Mouse (Mus musculus): ENCODE measurements at regions not wholly inside any gene's neighbourhood (a gene's known extent, or its start where the extent isn't known, plus 50 kb on each side); places are given as distances from the start of the nearest gene placed in this dataset.

DNA sequence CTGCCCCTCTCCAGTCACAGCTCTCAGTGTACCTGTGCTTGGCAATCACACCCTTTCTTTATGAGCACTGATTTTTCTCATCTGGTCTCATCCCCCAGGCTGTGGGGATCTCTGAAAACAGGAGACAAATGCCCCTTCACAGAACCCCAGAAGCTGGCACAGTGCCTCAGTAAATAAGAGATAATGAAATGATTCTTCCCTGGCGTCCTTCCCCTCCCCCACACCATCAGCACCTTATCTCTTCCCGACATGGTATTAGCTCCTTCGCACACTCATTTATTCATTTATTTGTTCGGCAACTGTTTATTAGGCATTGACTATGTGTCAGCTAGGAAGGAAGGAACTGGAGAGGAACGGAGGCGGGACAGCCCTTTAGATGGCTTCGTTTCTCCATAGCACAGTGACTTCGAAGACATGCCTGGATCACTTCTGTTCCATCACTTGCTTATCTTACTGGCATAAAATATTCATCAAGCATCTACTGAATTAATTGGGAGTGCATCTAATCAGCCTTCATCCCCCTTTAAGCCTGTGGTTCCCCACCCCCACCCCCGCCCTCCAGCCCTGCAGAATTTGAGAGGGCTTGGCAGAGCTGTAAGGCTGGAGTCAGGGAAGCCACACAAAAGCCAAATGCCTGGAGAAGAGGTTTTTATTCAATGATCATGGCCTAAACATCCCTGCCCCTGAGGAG lies 51.6 kb upstream of the Tbc1d21 start:
- ATAC-seq (ENCODE audit: low FRiP score) (no peak), DNase-seq (ENCODE audit: low spot score) (peak; percentile 26)
- H3K4me3 ChIP-seq (ENCODE audit: low read depth, low read length) = no peak overlapping the region
- no peaks in the 10 kb centered on the region for H3K4me1 ChIP-seq (replicated peaks; ENCODE audit: control insufficient read depth, insufficient read depth, low read length)
- no peak overlapping the region for H3K27ac ChIP-seq (ENCODE audit: low read depth, low read length)
- no peak overlapping the region for H3K4me2 ChIP-seq (replicated peaks; ENCODE audit: low read depth, low read length)
- no peaks in the 10 kb centered on the region for H3K27me3 ChIP-seq (ENCODE audit: control insufficient read depth, insufficient read depth, low read length)
- 66% methylated on average over 9 of the region's 9 CpGs for WGBS
- no peaks in the 10 kb centered on the region for H3K9me3 ChIP-seq (ENCODE audit: control insufficient read depth, low read length)
- no peak overlapping the region for H3K9ac ChIP-seq (ENCODE audit: low read depth, low read length)
- no peaks in the 10 kb centered on the region for H3K36me3 ChIP-seq (ENCODE audit: control insufficient read depth, insufficient read depth, low read length)

- no peak for ATAC-seq (ENCODE audit: low FRiP score)
Measured at GRCm38 (mm10) chr9:58428795-58429194, 58.5 kb upstream of the Tbc1d21 start.

GRCm38 (mm10) chr9:58430772-58431171 lies 57.6 kb upstream of the Insyn1 start:
- Histone ChIP-seq H3K4me3 (ENCODE audit: low read depth, low read length) (no peak overlapping the region), H3K4me2 (replicated peaks; ENCODE audit: low read depth, low read length) (no peak overlapping the region), H3K9ac (ENCODE audit: low read depth, low read length) (no peak overlapping the region), H3K36me3 (ENCODE audit: control insufficient read depth, insufficient read depth, low read length) (no peaks in the 10 kb centered on the region), H3K27me3 (ENCODE audit: control insufficient read depth, insufficient read depth, low read length) (no peaks in the 10 kb centered on the region), H3K9me3 (ENCODE audit: control insufficient read depth, low read length) (no peaks in the 10 kb centered on the region), H3K27ac (ENCODE audit: low read depth, low read length) (no peak overlapping the region), H3K4me1 (replicated peaks; ENCODE audit: control insufficient read depth, insufficient read depth, low read length) (no peaks in the 10 kb centered on the region)
- WGBS = 96% methylated on average over 4 of the region's 4 CpGs
- no peak for ATAC-seq (ENCODE audit: low FRiP score)
- no peak for DNase-seq (ENCODE audit: low spot score)

More at GRCm38 (mm10) chr9:58428795-58429194, 58.5 kb upstream of the Tbc1d21 start:
- H3K4me2 ChIP-seq (replicated peaks; ENCODE audit: low read depth, low read length) = no peak overlapping the region
- H3K36me3 ChIP-seq (ENCODE audit: control insufficient read depth, insufficient read depth, low read length) = no peaks in the 10 kb centered on the region
- no peak overlapping the region for H3K4me3 ChIP-seq (ENCODE audit: low read depth, low read length)
- WGBS = 92% methylated on average over 7 of the region's 7 CpGs
- no peaks in the 10 kb centered on the region for H3K4me1 ChIP-seq (replicated peaks; ENCODE audit: control insufficient read depth, insufficient read depth, low read length)
- H3K27ac ChIP-seq (ENCODE audit: low read depth, low read length) = no peak overlapping the region
- H3K9ac ChIP-seq (ENCODE audit: low read depth, low read length) = no peak overlapping the region
- no peaks in the 10 kb centered on the region for H3K9me3 ChIP-seq (ENCODE audit: control insufficient read depth, low read length)
- DNase-seq (ENCODE audit: low spot score) = no peak
- no peaks in the 10 kb centered on the region for H3K27me3 ChIP-seq (ENCODE audit: control insufficient read depth, insufficient read depth, low read length)

GRCm38 (mm10) chr9:58432793-58433370 lies 55.5 kb upstream of the Insyn1 start:
- Histone ChIP-seq H3K4me1 (replicated peaks; ENCODE audit: control insufficient read depth, insufficient read depth, low read length) (no peaks in the 10 kb centered on the region), H3K4me3 (ENCODE audit: low read depth, low read length) (no peak overlapping the region), H3K27ac (ENCODE audit: low read depth, low read length) (no peak overlapping the region), H3K27me3 (ENCODE audit: control insufficient read depth, insufficient read depth, low read length) (no peaks in the 10 kb centered on the region), H3K36me3 (ENCODE audit: control insufficient read depth, insufficient read depth, low read length) (no peaks in the 10 kb centered on the region), H3K9ac (ENCODE audit: low read depth, low read length) (no peak overlapping the region), H3K9me3 (ENCODE audit: control insufficient read depth, low read length) (no peaks in the 10 kb centered on the region), H3K4me2 (replicated peaks; ENCODE audit: low read depth, low read length) (no peak overlapping the region)
- 75% methylated on average over 5 of the region's 5 CpGs for WGBS
- DNase-seq (ENCODE audit: low spot score) (no peak), ATAC-seq (ENCODE audit: low FRiP score) (no peak)

DNA sequence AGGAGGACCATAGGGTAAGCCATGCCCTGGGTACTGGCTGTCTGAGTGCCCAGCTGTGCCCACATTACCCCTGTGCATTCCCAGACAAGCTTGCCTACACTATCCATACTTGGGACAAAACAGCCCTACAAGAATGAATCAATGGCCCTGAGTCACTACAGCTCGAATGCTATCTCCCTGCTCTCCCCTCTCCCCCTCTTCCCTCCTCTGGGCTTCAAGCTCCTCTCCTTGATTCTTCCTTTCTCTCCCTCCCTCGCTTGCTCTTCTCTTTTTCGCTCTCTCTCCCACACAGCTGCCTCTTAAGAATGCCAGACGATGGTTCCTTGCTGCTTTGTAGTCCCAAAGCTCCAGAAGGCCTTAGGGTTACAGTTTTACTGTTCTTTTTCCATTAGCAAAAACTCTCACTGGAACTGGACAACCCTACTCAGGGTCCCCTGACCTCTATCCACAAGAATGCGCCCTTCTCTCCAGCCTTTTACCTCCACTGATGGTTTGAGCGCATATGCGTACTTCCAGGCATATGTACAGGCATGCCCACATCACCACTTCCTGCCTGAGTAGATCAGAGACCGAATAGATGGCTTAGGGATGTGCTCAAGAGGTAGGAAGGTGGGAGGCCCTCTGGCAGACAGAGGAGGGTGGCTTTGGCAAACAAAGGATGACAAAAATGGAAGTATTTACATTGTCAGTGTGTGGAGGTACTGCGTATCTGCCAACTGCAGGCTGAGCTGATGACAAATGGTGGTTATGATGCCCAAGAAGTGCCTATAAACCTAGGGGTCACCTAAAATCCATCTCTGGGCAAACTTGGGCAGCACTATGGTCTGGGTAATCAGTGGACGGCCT lies 51.9 kb upstream of the Insyn1 start:
- ATAC-seq (ENCODE audit: low FRiP score) = no peak
- Histone ChIP-seq H3K9ac (ENCODE audit: low read depth, low read length) (no peak overlapping the region), H3K36me3 (ENCODE audit: control insufficient read depth, insufficient read depth, low read length) (no peaks in the 10 kb centered on the region), H3K9me3 (ENCODE audit: control insufficient read depth, low read length) (no peaks in the 10 kb centered on the region), H3K4me2 (replicated peaks; ENCODE audit: low read depth, low read length) (no peak overlapping the region), H3K27me3 (ENCODE audit: control insufficient read depth, insufficient read depth, low read length) (no peaks in the 10 kb centered on the region), H3K27ac (ENCODE audit: low read depth, low read length) (no peak overlapping the region), H3K4me3 (ENCODE audit: low read depth, low read length) (no peak overlapping the region), H3K4me1 (replicated peaks; ENCODE audit: control insufficient read depth, insufficient read depth, low read length) (no peaks in the 10 kb centered on the region)
- DNase-seq (ENCODE audit: low spot score) = no peak
- 76% methylated on average over 10 of the region's 10 CpGs for WGBS

GRCm38 (mm10) chr9:58437541-58437940 lies 50.9 kb upstream of the Insyn1 start:
- H3K27me3 ChIP-seq (ENCODE audit: control insufficient read depth, insufficient read depth, low read length) = no peaks in the 10 kb centered on the region
- WGBS = 86% methylated on average over 11 of the region's 11 CpGs
- no peaks in the 10 kb centered on the region for H3K36me3 ChIP-seq (ENCODE audit: control insufficient read depth, insufficient read depth, low read length)
- DNase-seq (ENCODE audit: low spot score) (no peak), ATAC-seq (ENCODE audit: low FRiP score) (no peak)
- no peak overlapping the region for H3K27ac ChIP-seq (ENCODE audit: low read depth, low read length)
- H3K4me1 ChIP-seq (replicated peaks; ENCODE audit: control insufficient read depth, insufficient read depth, low read length) = no peaks in the 10 kb centered on the region
- H3K4me2 ChIP-seq (replicated peaks; ENCODE audit: low read depth, low read length) = no peak overlapping the region
- no peak overlapping the region for H3K4me3 ChIP-seq (ENCODE audit: low read depth, low read length)
- no peak overlapping the region for H3K9ac ChIP-seq (ENCODE audit: low read depth, low read length)
- no peaks in the 10 kb centered on the region for H3K9me3 ChIP-seq (ENCODE audit: control insufficient read depth, low read length)

DNA sequence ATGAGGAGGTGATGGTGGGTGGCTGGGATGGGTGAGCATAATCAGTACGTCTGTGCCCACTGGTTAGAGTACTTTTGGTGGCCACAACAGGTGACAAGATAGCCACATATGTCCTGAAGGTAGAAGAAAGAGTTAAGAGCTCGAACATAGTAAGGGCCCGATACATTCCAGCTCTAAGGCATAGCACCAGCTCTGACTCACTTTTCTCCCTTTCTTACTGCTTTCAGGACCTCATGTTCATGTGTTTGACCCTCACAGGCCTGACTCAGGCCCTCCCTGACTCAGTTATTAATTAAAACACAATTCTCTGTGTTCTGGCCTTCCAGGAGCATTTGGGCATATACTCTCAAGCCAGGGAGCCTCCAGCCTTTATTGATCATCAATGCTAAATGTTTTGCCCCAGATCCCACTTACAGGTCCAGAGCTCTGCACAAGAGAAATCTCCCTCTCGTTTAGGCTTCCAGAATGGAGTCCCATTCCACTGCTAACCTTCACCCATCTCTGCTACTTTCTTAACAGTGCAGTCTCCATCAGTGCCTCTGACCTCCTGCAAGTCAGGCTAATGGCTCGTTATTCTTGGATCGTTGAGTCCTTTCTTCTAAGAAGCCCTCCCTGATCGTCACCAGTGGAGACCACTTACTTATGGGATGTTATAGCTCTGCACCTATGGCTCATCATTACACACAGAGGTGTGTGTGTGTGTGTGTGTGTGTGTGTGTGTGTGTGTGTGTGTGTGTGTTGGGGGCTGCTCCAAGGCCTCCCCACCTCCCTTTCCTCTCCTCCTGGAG lies 50.1 kb upstream of the Insyn1 start:
- 64% methylated on average over 7 of the region's 7 CpGs for WGBS
- no peak overlapping the region for H3K27ac ChIP-seq (ENCODE audit: low read depth, low read length)

More for the DNA sequence above, 50.1 kb upstream of the Insyn1 start:
- ATAC-seq (ENCODE audit: low FRiP score) (no peak), DNase-seq (ENCODE audit: low spot score) (no peak)
- no peak overlapping the region for H3K4me3 ChIP-seq (ENCODE audit: low read depth, low read length)
- H3K36me3 ChIP-seq (ENCODE audit: control insufficient read depth, insufficient read depth, low read length) = no peaks in the 10 kb centered on the region
- H3K9me3 ChIP-seq (ENCODE audit: control insufficient read depth, low read length) = no peaks in the 10 kb centered on the region
- H3K4me2 ChIP-seq (replicated peaks; ENCODE audit: low read depth, low read length) = no peak overlapping the region
- H3K4me1 ChIP-seq (replicated peaks; ENCODE audit: control insufficient read depth, insufficient read depth, low read length) = no peaks in the 10 kb centered on the region
- no peak overlapping the region for H3K9ac ChIP-seq (ENCODE audit: low read depth, low read length)
- no peaks in the 10 kb centered on the region for H3K27me3 ChIP-seq (ENCODE audit: control insufficient read depth, insufficient read depth, low read length)
